Mouse (Mus musculus) ES-Bruce4 (cell line): ENCODE data around the gene Hsf4.

Source experiments
- CTCF ChIP-seq: IDR thresholded peaks from one replicate; pipeline ENCODE4 v1.8.1; 2011; ENCODE audit warnings: low read depth, low read length
- EP300 ChIP-seq: IDR thresholded peaks from 2 replicates; pipeline ENCODE4 v1.6.1; 2011; ENCODE audit warnings: low read depth, low read length; ENCODE audit not compliant: insufficient read depth
- POLR2A ChIP-seq: IDR thresholded peaks from one replicate; pipeline ENCODE4 v1.8.1; 2011; ENCODE audit warnings: low read length; ENCODE audit not compliant: insufficient read depth

- TF ChIP-seq POLR2A, result no peak
- TF ChIP-seq CTCF, result peak; percentile 46
- TF ChIP-seq EP300, result no peak
Measured at GRCm38 (mm10) chr8:105257318-105258114, 12.1 kb upstream of the Hsf4 start.
